Mouse (Mus musculus): ENCODE results near the gene Olfr303. TPM values are rescaled to one million over a fixed set of nuclear protein-coding genes. Genes with fewer than 3 reads are reported as not detected.

Olfr303 gene
- polyA plus RNA-seq, 1 experiment from 2014 or later = not detected

Other genes with a start within 250 kb of the Olfr303 start
- gene Vmn2r75, start 226.0 kb downstream of the Olfr303 start, polyA plus RNA-seq (2014; fragmentation: Nextera tagmentation; extraction: Ambion mirVana) = not detected in 2 replicates
- gene Vmn2r76, start 151.5 kb downstream of the Olfr303 start, polyA plus RNA-seq (2014; fragmentation: Nextera tagmentation; extraction: Ambion mirVana) = not detected in 2 replicates
- not detected in 2 replicates for gene Olfr310, start 120.6 kb downstream of the Olfr303 start, polyA plus RNA-seq (2014; fragmentation: Nextera tagmentation; extraction: Ambion mirVana)
- not detected in 2 replicates for gene Olfr309, start 84.1 kb downstream of the Olfr303 start, polyA plus RNA-seq (2014; fragmentation: Nextera tagmentation; extraction: Ambion mirVana)
- not detected in 2 replicates for gene Olfr308, start 72.2 kb downstream of the Olfr303 start, polyA plus RNA-seq (2014; fragmentation: Nextera tagmentation; extraction: Ambion mirVana)
- not detected in 2 replicates for gene Olfr307, start 60.2 kb downstream of the Olfr303 start, polyA plus RNA-seq (2014; fragmentation: Nextera tagmentation; extraction: Ambion mirVana)
- gene Olfr305, start 30.9 kb downstream of the Olfr303 start, polyA plus RNA-seq (2014; fragmentation: Nextera tagmentation; extraction: Ambion mirVana) = not detected in 2 replicates
- not detected in 2 replicates for gene Olfr304, start 11.1 kb downstream of the Olfr303 start, polyA plus RNA-seq (2014; fragmentation: Nextera tagmentation; extraction: Ambion mirVana)
- gene Olfr301, start 6.1 kb upstream of the Olfr303 start, polyA plus RNA-seq (2014; fragmentation: Nextera tagmentation; extraction: Ambion mirVana) = not detected in 2 replicates
- gene Olfr299, start 62.1 kb upstream of the Olfr303 start, polyA plus RNA-seq (2014; fragmentation: Nextera tagmentation; extraction: Ambion mirVana) = not detected in 2 replicates
- gene Olfr298, start 94.7 kb upstream of the Olfr303 start, polyA plus RNA-seq (2014; fragmentation: Nextera tagmentation; extraction: Ambion mirVana) = not detected in 2 replicates
- gene Olfr297, start 122.2 kb upstream of the Olfr303 start, polyA plus RNA-seq (2014; fragmentation: Nextera tagmentation; extraction: Ambion mirVana) = not detected in 2 replicates
- gene Olfr295, start 186.1 kb upstream of the Olfr303 start, polyA plus RNA-seq (2014; fragmentation: Nextera tagmentation; extraction: Ambion mirVana) = not detected in 2 replicates
- not detected in 2 replicates for gene Olfr294, start 218.9 kb upstream of the Olfr303 start, polyA plus RNA-seq (2014; fragmentation: Nextera tagmentation; extraction: Ambion mirVana)